In the genomic region with DNA sequence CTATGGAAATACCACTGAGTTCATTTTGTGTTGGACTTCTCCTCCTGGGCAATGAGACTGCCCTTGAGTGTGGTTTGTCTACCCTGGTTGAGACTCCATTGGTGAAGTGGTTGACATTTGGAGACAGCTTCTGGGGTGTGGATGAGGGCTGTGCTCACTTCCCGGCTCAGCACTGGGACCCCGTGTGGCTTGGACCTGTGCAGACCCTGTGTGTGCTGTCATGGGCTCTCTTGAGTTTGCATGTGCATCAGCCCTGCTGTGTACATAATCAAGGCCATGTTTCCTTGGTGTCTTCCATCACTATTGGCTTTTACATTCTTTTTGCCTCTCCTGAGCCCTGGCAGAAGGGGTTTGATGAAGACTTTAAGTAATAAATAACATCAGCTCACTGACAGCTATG, we compare ENCODE assay signal across 18 mouse cellular contexts. TPM values are rescaled to one million over a fixed set of nuclear protein-coding genes. Genes with fewer than 3 reads are reported as not detected.
DNase-seq lines count a peak whose midpoint lies in the region; ATAC-seq and TF ChIP-seq lines count a peak whose summit lies in the region.
"Had no signal": no experiment of that assay in that cellular context is flagged by ENCODE, and none has a peak within 500 bp of the region (broad histone marks: within the 10 kb centered on the region; RNA-seq: fewer than 3 reads in every experiment).

No protein-coding gene starts in this region.

- H3K36me3 ChIP-seq in hindbrain, embryonic 14.5 days (replicated peaks; ENCODE audit: control insufficient read depth, insufficient read depth): peaks cover 10% of the 10 kb centered on the region
- 0 out of 2 replicates have a peak, but pooled peaks cover 11% of the 10 kb centered on the region for H3K36me3 ChIP-seq in hindbrain, embryonic 12.5 days
- peaks cover 16% of the 10 kb centered on the region; the same call in 1 of the 2 replicates for H3K36me3 ChIP-seq in intestine, embryonic 14.5 days (ENCODE audit: control insufficient read depth, insufficient read depth, low read length)
- H3K36me3 ChIP-seq in intestine, embryonic 15.5 days: no peaks in the 10 kb centered on the region
- peaks cover 4% of the 10 kb centered on the region; the same call in 1 of the 2 replicates for H3K36me3 ChIP-seq in neural tube, embryonic 14.5 days (ENCODE audit: control insufficient read depth, insufficient read depth, low read length)
- H3K36me3 ChIP-seq in myocyte (ENCODE audit: control insufficient read depth, insufficient read depth): peaks cover 4% of the 10 kb centered on the region

- H3K27me3 ChIP-seq in hindbrain, embryonic 14.5 days (ENCODE audit: control insufficient read depth, insufficient read depth, low read length): no peaks in the 10 kb centered on the region
- no peaks in the 10 kb centered on the region for H3K27me3 ChIP-seq in hindbrain, embryonic 12.5 days
- no peaks in the 10 kb centered on the region for H3K27me3 ChIP-seq in intestine, embryonic 14.5 days (replicated peaks; ENCODE audit: control insufficient read depth, insufficient read depth, low read length)
- no peaks in the 10 kb centered on the region for H3K27me3 ChIP-seq in intestine, embryonic 15.5 days (replicated peaks)
- no peaks in the 10 kb centered on the region for H3K27me3 ChIP-seq in neural tube, embryonic 14.5 days (ENCODE audit: control insufficient read depth, insufficient read depth, low read length)
- H3K27me3 ChIP-seq in myocyte (ENCODE audit: control insufficient read depth, insufficient read depth, insufficient read length): no peaks in the 10 kb centered on the region
- H3K27me3 ChIP-seq: forebrain, embryonic 13.5 days; heart, embryonic 13.5 days had no signal

- no peaks in the 10 kb centered on the region for H3K79me2 ChIP-seq in myocyte (ENCODE audit: control insufficient read depth, insufficient read depth)

- no peak overlapping the region for H3K4me2 ChIP-seq in hindbrain, embryonic 14.5 days (replicated peaks)
- no peak overlapping the region for H3K4me2 ChIP-seq in hindbrain, embryonic 12.5 days (replicated peaks)
- no peak overlapping the region for H3K4me2 ChIP-seq in intestine, embryonic 14.5 days (ENCODE audit: low read length)
- no peak overlapping the region for H3K4me2 ChIP-seq in intestine, embryonic 15.5 days (replicated peaks)
- H3K4me2 ChIP-seq in neural tube, embryonic 14.5 days (ENCODE audit: low read depth, low read length): no peak overlapping the region
- H3K4me2 ChIP-seq in myocyte (ENCODE audit: low read depth): no peak overlapping the region
- H3K4me2 ChIP-seq: forebrain, embryonic 13.5 days; heart, embryonic 13.5 days had no signal

- no peak overlapping the region for H3K4me3 ChIP-seq in hindbrain, embryonic 14.5 days (replicated peaks; ENCODE audit: low read length)
- H3K4me3 ChIP-seq in hindbrain, embryonic 12.5 days: no peak overlapping the region
- H3K4me3 ChIP-seq in intestine, embryonic 14.5 days (ENCODE audit: low read depth, low read length): no peak overlapping the region
- H3K4me3 ChIP-seq in intestine, embryonic 15.5 days (replicated peaks): no peak overlapping the region
- H3K4me3 ChIP-seq in neural tube, embryonic 14.5 days (ENCODE audit: low read depth, low read length): no peak overlapping the region
- H3K4me3 ChIP-seq in myocyte: no peak overlapping the region
- H3K4me3 ChIP-seq: forebrain, embryonic 13.5 days; heart, embryonic 13.5 days had no signal

- no peak overlapping the region for H3K27ac ChIP-seq in hindbrain, embryonic 14.5 days
- no peak overlapping the region for H3K27ac ChIP-seq in hindbrain, embryonic 12.5 days
- no peak overlapping the region for H3K27ac ChIP-seq in intestine, embryonic 14.5 days (ENCODE audit: low read depth)
- no peak overlapping the region for H3K27ac ChIP-seq in intestine, embryonic 15.5 days
- H3K27ac ChIP-seq in neural tube, embryonic 14.5 days (ENCODE audit: low read depth, low read length): no peak overlapping the region
- H3K27ac ChIP-seq: forebrain, embryonic 13.5 days; heart, embryonic 13.5 days had no signal

- WGBS in hindbrain, embryonic 14.5 days: 89% methylated on average over 2 of the region's 2 CpGs
- 84% methylated on average over 2 of the region's 2 CpGs for WGBS in hindbrain, embryonic 12.5 days
- WGBS in intestine, embryonic 14.5 days: 87% methylated on average over 2 of the region's 2 CpGs
- 97% methylated on average over 2 of the region's 2 CpGs for WGBS in intestine, embryonic 15.5 days
- WGBS in neural tube, embryonic 14.5 days: 88% methylated on average over 2 of the region's 2 CpGs

- no peak for TF ChIP-seq POLR2A in myocyte (IDR thresholded peaks at IDR 0.05; ENCODE audit: insufficient read length, low read depth)

- H3K4me1 ChIP-seq in hindbrain, embryonic 14.5 days (replicated peaks; ENCODE audit: control insufficient read depth, insufficient read depth, low read length): no peaks in the 10 kb centered on the region
- H3K4me1 ChIP-seq in hindbrain, embryonic 12.5 days: no peaks in the 10 kb centered on the region
- H3K4me1 ChIP-seq in intestine, embryonic 14.5 days (replicated peaks; ENCODE audit: control insufficient read depth, insufficient read depth, low read length): peaks cover 2% of the 10 kb centered on the region; the same call in 1 of the 2 replicates
- no peaks in the 10 kb centered on the region for H3K4me1 ChIP-seq in intestine, embryonic 15.5 days (replicated peaks)
- no peaks in the 10 kb centered on the region for H3K4me1 ChIP-seq in neural tube, embryonic 14.5 days (ENCODE audit: control insufficient read depth, insufficient read depth, low read length)
- H3K4me1 ChIP-seq: forebrain, embryonic 13.5 days had no signal

- no peak overlapping the region for H3K9ac ChIP-seq in hindbrain, embryonic 14.5 days
- H3K9ac ChIP-seq in hindbrain, embryonic 12.5 days: no peak overlapping the region
- H3K9ac ChIP-seq in intestine, embryonic 14.5 days (ENCODE audit: low read length): no peak overlapping the region
- no peak overlapping the region for H3K9ac ChIP-seq in intestine, embryonic 15.5 days
- H3K9ac ChIP-seq in neural tube, embryonic 14.5 days (replicated peaks; ENCODE audit: low read depth, low read length): no peak overlapping the region
- H3K9ac ChIP-seq: forebrain, embryonic 13.5 days; forebrain, postnatal 0 days; heart, embryonic 13.5 days had no signal

- 0 out of 2 replicates have a peak, but pooled peaks have one; percentile 18 for ATAC-seq in hindbrain, embryonic 14.5 days (ENCODE audit: low FRiP score)
- no peak for ATAC-seq in hindbrain, embryonic 12.5 days (ENCODE audit: low FRiP score)
- ATAC-seq in intestine, embryonic 14.5 days (replicated peaks; ENCODE audit: low FRiP score, low TSS enrichment, low read depth): 0 out of 2 replicates have a peak, but pooled peaks have one; percentile 30
- no peak; the same call in 1 of the 2 replicates for ATAC-seq in intestine, embryonic 15.5 days
- 0 out of 2 replicates have a peak, but pooled peaks have one; percentile 38 for ATAC-seq in neural tube, embryonic 14.5 days (ENCODE audit: low read depth)
- ATAC-seq: forebrain, embryonic 13.5 days; forebrain, postnatal 0 days had no signal

- no peak overlapping the region for H3ac ChIP-seq in myocyte (ENCODE audit: control insufficient read depth, insufficient read length)

- DNase-seq in hindbrain, embryonic 14.5 days (ENCODE audit: low spot score): no peak
- DNase-seq in intestine, embryonic 14.5 days (ENCODE audit: low spot score): no peak
- no peak for DNase-seq in neural tube, embryonic 10.5 days (ENCODE audit: extremely low spot score, low spot score)
- DNase-seq in urinary bladder, postnatal 10 days (ENCODE audit: low spot score): no peak
- DNase-seq: adrenal gland, postnatal 10 days; cerebellum, adult 11 months; cerebellum, adult 9-10 months; cerebellum, postnatal 25 days; forebrain, postnatal 0 days; gastrocnemius, postnatal 14 days; heart, postnatal 14 days; kidney, adult 11 months had no signal

- H3K9me3 ChIP-seq in hindbrain, embryonic 14.5 days (ENCODE audit: control insufficient read depth, low read length): no peaks in the 10 kb centered on the region
- H3K9me3 ChIP-seq in hindbrain, embryonic 12.5 days (replicated peaks): no peaks in the 10 kb centered on the region
- no peaks in the 10 kb centered on the region for H3K9me3 ChIP-seq in intestine, embryonic 14.5 days (ENCODE audit: control insufficient read depth, low read length)
- H3K9me3 ChIP-seq in intestine, embryonic 15.5 days: no peaks in the 10 kb centered on the region
- no peaks in the 10 kb centered on the region for H3K9me3 ChIP-seq in neural tube, embryonic 14.5 days (ENCODE audit: control insufficient read depth, low read length)
- H3K9me3 ChIP-seq: forebrain, embryonic 13.5 days; heart, embryonic 13.5 days had no signal

TF ChIP-seq in myocyte, 11 proteins besides CTCF, POLR2A, EP300 and RAD21:
- TF ChIP-seq POLR2AphosphoS2 (IDR thresholded peaks at IDR 0.05; ENCODE audit: insufficient read length, low read depth) (peak; percentile 8), CEBPB (IDR thresholded peaks at IDR 0.05; ENCODE audit: insufficient read depth, poor library complexity, severe bottlenecking) (no peak)

RNA-seq across cellular contexts. Expression of gene Ndfip2, which starts 54.6 kb away (rescaled TPM):
- polyA plus RNA-seq in hindbrain, embryonic 14.5 days (2014; fragmentation: Nextera tagmentation; extraction: Ambion mirVana): 134 and 151 TPM in 2 replicates
- 83.0 and 83.3 TPM in 2 replicates for polyA plus RNA-seq in hindbrain, embryonic 12.5 days (2016; fragmentation: Nextera tagmentation; extraction: Ambion mirVana)
- 76.8 and 95.3 TPM in 2 replicates for polyA plus RNA-seq in intestine, embryonic 14.5 days (2014; fragmentation: Nextera tagmentation; extraction: Ambion mirVana)
- polyA plus RNA-seq in intestine, embryonic 15.5 days (2015; fragmentation: Nextera tagmentation; extraction: Ambion mirVana): 101 and 107 TPM in 2 replicates
- 139 and 141 TPM in 2 replicates for polyA plus RNA-seq in neural tube, embryonic 14.5 days (2014; fragmentation: Nextera tagmentation; extraction: Ambion mirVana)
- 26.9 TPM for polyA plus RNA-seq in myocyte (2012; fragmentation: generic; extraction: Trizol)

Comparison
In these comparisons a context has a peak if more than half of its experiments do, and no peak if none do; other contexts are left out.
1. ATAC-seq: peak in hindbrain, embryonic 14.5 days (single experiment), intestine, embryonic 14.5 days (single experiment) and neural tube, embryonic 14.5 days (single experiment); none in hindbrain, embryonic 12.5 days (single experiment) and intestine, embryonic 15.5 days (single experiment).